Mouse (Mus musculus): Measurements from ENCODE around the gene G0s2. TPM values are rescaled to one million over a fixed set of nuclear protein-coding genes. Genes with fewer than 3 reads are reported as not detected.
A peak's percentile ranks its signal among the peaks of the same experiment; 100 is the strongest.
"Not testable (repeated sequence)": the region's sequence is repeated elsewhere in the genome, so short reads cannot be mapped to it uniquely, and the experiment has no call there.

The G0s2 gene
- polyA plus RNA-seq, 1 experiment from 2014 or later = 21.8 TPM

- H3K27me3 ChIP-seq; H3K4me2 ChIP-seq; H3K9me3 ChIP-seq; H3K4me3 ChIP-seq; H3K9ac ChIP-seq; H3K27ac ChIP-seq; ATAC-seq (ENCODE audit: insufficient number of reproducible peaks, insufficient read depth, low FRiP score, low TSS enrichment, low read depth); H3K4me1 ChIP-seq; H3K36me3 ChIP-seq: not testable (repeated sequence)
- 85% methylated on average over 3 of the region's 3 CpGs for WGBS
These were observed 12.8 kb upstream of the G0s2 start for GRCm38 (mm10) chr1:193285766-193286325.

GRCm38 (mm10) chr1:193284228-193284779 lies 11.3 kb upstream of the G0s2 start:
- 80% methylated on average over 7 of the region's 7 CpGs for WGBS
- H3K4me3 ChIP-seq = no peak overlapping the region
- no peak; the same call in 1 of the 2 replicates for ATAC-seq (ENCODE audit: insufficient number of reproducible peaks, insufficient read depth, low FRiP score, low TSS enrichment, low read depth)
- H3K4me2 ChIP-seq = no peak overlapping the region
- H3K27ac ChIP-seq = no peak overlapping the region
- no peaks in the 10 kb centered on the region for H3K27me3 ChIP-seq
- H3K4me1 ChIP-seq = no peaks in the 10 kb centered on the region
- H3K9me3 ChIP-seq = no peaks in the 10 kb centered on the region
- no peaks in the 10 kb centered on the region for H3K36me3 ChIP-seq
- H3K9ac ChIP-seq = no peak overlapping the region

GRCm38 (mm10) chr1:193281344-193281743 lies 8.3 kb upstream of the G0s2 start:
- 88% methylated on average over 2 of the region's 2 CpGs for WGBS
- no peak overlapping the region for H3K9ac ChIP-seq
- ATAC-seq (ENCODE audit: insufficient number of reproducible peaks, insufficient read depth, low FRiP score, low TSS enrichment, low read depth) = no peak
- no peaks in the 10 kb centered on the region for H3K36me3 ChIP-seq
- no peaks in the 10 kb centered on the region for H3K27me3 ChIP-seq
- peaks cover 3% of the 10 kb centered on the region; the same call in 1 of the 2 replicates for H3K4me1 ChIP-seq
- no peak overlapping the region for H3K27ac ChIP-seq
- no peak overlapping the region for H3K4me3 ChIP-seq
- H3K4me2 ChIP-seq = no peak overlapping the region
- H3K9me3 ChIP-seq = no peaks in the 10 kb centered on the region

- no peaks in the 10 kb centered on the region for H3K27me3 ChIP-seq
- H3K4me2 ChIP-seq = no peak overlapping the region
- no peak overlapping the region for H3K27ac ChIP-seq
- no peaks in the 10 kb centered on the region for H3K9me3 ChIP-seq
- no peak overlapping the region for H3K9ac ChIP-seq
- H3K36me3 ChIP-seq = no peaks in the 10 kb centered on the region
- H3K4me1 ChIP-seq = peaks cover 3% of the 10 kb centered on the region; the same call in 1 of the 2 replicates
- no peak overlapping the region for H3K4me3 ChIP-seq
- 75% methylated on average over 4 of the region's 4 CpGs for WGBS
- ATAC-seq (ENCODE audit: insufficient number of reproducible peaks, insufficient read depth, low FRiP score, low TSS enrichment, low read depth) = no peak
These were observed 6.5 kb upstream of the G0s2 start for GRCm38 (mm10) chr1:193279492-193279891.

- Histone ChIP-seq H3K27me3 (no peaks in the 10 kb centered on the region), H3K4me3 (no peak overlapping the region), H3K27ac (no peak overlapping the region), H3K4me1 (peaks cover 4% of the 10 kb centered on the region), H3K9me3 (no peaks in the 10 kb centered on the region), H3K4me2 (no peak overlapping the region), H3K9ac (no peak overlapping the region), H3K36me3 (no peaks in the 10 kb centered on the region)
- WGBS = 32% methylated on average over 6 of the region's 6 CpGs
- no peak for ATAC-seq (ENCODE audit: insufficient number of reproducible peaks, insufficient read depth, low FRiP score, low TSS enrichment, low read depth)
These were observed 5.5 kb upstream of the G0s2 start for GRCm38 (mm10) chr1:193278414-193279045.

DNA sequence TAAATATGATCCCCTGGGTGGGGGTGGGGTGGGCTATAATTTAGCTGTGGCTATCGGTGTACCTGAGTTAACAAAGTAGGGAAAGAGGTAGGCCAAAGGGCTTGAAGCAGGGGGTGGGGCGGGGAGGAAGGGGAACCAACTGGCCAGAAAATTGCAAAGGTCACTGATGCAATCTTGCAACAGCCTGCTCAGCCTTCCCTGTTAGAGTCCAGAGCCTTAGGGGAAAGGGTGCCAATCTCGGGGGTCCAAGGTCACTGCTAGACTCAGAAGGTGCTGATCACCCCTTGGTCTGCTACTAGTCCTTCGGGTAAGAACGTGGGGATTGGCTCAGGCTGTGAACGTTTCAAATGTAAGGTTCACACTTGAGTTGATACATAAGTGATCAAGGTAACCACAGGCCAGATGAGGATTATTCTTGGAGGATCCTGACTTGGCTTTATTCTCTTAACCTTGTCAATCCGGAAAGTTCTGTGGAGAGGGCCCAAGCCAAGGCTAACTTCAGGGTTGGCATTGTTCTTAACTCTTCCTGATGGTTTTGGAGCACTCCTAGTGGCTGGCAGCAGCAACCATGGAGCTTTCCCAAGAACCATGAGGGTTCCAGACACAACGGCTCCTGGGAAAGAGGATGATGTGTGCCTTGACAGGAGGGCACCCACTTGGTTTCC lies 1.5 kb upstream of the G0s2 start:
- H3K9ac ChIP-seq = no peak overlapping the region
- no peak overlapping the region for H3K27ac ChIP-seq
- WGBS = 68% methylated on average over 8 of the region's 8 CpGs
- no peak overlapping the region for H3K4me2 ChIP-seq
- H3K36me3 ChIP-seq = no peaks in the 10 kb centered on the region
- no peaks in the 10 kb centered on the region for H3K27me3 ChIP-seq
- no peaks in the 10 kb centered on the region for H3K9me3 ChIP-seq
- peaks cover 24% of the 10 kb centered on the region for H3K4me1 ChIP-seq
- H3K4me3 ChIP-seq = no peak overlapping the region
- no peak for ATAC-seq (ENCODE audit: insufficient number of reproducible peaks, insufficient read depth, low FRiP score, low TSS enrichment, low read depth)

DNA sequence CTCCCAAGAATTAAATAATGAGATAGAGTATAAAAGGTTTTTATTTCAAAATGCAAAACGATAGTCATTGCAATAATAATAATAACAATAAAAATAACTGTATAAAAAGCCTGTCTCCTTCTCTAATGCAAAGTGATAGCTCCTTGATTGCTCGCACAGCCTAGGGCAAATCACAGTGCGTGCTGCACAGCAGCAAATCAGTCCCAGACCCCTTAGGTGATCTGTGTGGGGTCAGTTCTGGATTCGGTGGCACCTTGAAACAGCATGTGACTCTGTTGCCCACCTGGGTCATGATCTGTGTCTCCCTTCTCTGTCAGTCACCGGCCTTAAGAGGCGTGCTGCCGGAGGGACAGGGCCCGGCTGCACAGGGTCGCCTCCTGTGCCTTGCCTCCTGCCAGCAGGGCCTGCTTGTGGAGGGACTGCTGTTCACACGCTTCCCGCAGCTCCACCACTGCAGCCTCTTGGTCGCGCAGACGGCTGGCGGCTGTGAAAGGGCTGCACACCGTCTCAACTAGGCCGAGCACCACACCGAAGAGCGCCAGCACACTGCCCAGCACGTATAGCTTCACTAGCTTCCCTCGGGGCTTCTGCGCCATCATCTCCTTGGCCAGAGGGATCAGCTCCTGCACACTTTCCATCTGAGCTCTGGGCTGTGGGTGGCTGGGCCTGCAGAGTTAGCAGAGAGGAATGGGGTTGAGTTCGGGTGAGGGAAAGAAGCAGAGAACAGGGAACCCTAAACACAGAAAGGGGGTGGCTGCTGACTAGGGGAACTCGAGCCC lies 691 bp downstream of the G0s2 start:
- 7% methylated on average over 24 of the region's 24 CpGs for WGBS
- peak; percentile 54 for ATAC-seq (ENCODE audit: insufficient number of reproducible peaks, insufficient read depth, low FRiP score, low TSS enrichment, low read depth)
- H3K36me3 ChIP-seq = no peaks in the 10 kb centered on the region
- no peaks in the 10 kb centered on the region for H3K27me3 ChIP-seq
- H3K9me3 ChIP-seq = no peaks in the 10 kb centered on the region
- peak overlapping the region; percentile 81 for H3K9ac ChIP-seq
- H3K4me1 ChIP-seq = peaks cover 21% of the 10 kb centered on the region
- H3K4me3 ChIP-seq = peak overlapping the region; percentile 50
- H3K4me2 ChIP-seq = peak overlapping the region; percentile 77
- peak overlapping the region; percentile 88 for H3K27ac ChIP-seq

DNA sequence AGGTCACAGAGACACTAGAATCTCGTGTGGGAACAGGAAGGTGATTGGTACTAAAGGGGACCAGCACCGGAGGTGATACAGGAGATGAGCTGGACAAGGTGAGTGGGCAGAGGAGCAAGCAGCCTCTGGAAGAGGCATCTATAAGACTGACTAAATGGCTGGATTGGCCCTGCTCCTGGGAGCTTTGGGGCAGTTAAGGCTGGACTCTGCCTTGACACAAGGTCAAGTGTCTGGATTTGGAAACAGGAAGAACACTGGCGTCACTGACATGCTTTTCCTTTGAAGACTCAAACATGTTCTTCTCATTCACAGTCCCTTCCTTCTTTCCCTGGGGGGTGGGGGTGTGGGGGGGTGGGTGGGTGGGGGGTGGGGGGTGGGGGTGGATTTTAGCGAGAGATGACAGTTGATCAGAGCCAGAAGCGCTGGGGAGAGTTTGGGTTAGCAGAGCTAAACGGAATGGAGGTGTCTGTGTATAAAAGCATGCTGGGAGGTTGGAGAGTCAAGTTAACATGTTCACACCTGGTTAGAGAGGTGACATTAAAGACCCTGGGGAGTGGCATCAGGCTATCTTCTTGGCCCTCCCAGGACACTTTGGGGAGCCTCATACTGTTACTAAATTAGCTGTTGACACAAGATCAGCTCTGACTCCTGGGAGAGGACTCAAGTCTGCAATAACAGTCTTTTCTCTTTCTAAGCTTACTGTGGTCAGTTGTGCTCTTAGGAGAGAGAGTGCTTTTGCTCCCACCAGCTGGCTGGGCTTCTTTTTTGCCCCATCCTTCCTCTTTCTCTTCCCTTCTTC lies 1.9 kb downstream of the G0s2 start:
- no peaks in the 10 kb centered on the region for H3K9me3 ChIP-seq
- no peak overlapping the region for H3K4me3 ChIP-seq
- H3K27me3 ChIP-seq = no peaks in the 10 kb centered on the region
- ATAC-seq (ENCODE audit: insufficient number of reproducible peaks, insufficient read depth, low FRiP score, low TSS enrichment, low read depth) = no peak
- H3K9ac ChIP-seq = 0 out of 2 replicates have a peak overlapping the region, but pooled peaks have one; percentile 22
- H3K27ac ChIP-seq = no peak overlapping the region
- 48% methylated on average over 6 of the region's 6 CpGs for WGBS
- peak overlapping the region; percentile 77 for H3K4me2 ChIP-seq
- H3K4me1 ChIP-seq = peaks cover 21% of the 10 kb centered on the region
- H3K36me3 ChIP-seq = no peaks in the 10 kb centered on the region

DNA sequence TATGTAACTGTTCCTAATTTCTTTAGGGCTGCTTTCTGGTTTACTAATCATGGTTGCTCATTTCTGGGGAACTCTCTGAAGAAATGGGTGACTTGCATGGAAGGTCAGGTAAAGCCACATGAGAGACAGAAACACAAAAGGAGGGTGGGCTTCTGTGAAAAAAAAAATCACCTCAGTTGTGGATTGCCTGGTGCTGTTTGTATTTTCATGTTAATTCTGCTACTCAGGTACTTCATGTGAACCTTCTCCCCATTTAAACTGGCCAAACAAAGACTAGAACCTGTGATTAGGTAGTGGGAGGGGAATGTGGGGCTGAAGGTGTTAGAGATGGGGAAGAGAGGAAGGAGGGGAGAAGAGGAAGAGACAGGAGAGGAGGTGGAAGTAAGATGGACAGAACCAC lies 7.3 kb downstream of the G0s2 start:
- Histone ChIP-seq H3K9ac (no peak overlapping the region), H3K27ac (no peak overlapping the region), H3K9me3 (no peaks in the 10 kb centered on the region), H3K4me1 (peaks cover 15% of the 10 kb centered on the region), H3K4me2 (no peak overlapping the region), H3K4me3 (no peak overlapping the region), H3K36me3 (no peaks in the 10 kb centered on the region), H3K27me3 (no peaks in the 10 kb centered on the region)
- no peak for ATAC-seq (ENCODE audit: insufficient number of reproducible peaks, insufficient read depth, low FRiP score, low TSS enrichment, low read depth)

- Histone ChIP-seq H3K4me1 (peaks cover 15% of the 10 kb centered on the region), H3K4me2 (no peak within 1 kb of the TSS), H3K36me3 (no peaks in the 10 kb centered on the region), H3K9ac (no peak within 1 kb of the TSS), H3K27ac (peak within 1 kb of the TSS; percentile 39), H3K9me3 (no peaks in the 10 kb centered on the region), H3K27me3 (no peaks in the 10 kb centered on the region), H3K4me3 (no peak within 1 kb of the TSS)
- 71% methylated on average over 5 of the region's 5 CpGs for WGBS
- ATAC-seq (ENCODE audit: insufficient number of reproducible peaks, insufficient read depth, low FRiP score, low TSS enrichment, low read depth) = no peak
These were observed 8.9 kb downstream of the G0s2 start, which contains the start of gene Hsd11b1 for GRCm38 (mm10) chr1:193263955-193264598. TSS of gene Hsd11b1 (minus strand) at chr1:193264075.
